Mouse (Mus musculus) 416B (cell line): ENCODE results near the gene Mtus2.
"Not testable (repeated sequence)": the region's sequence is repeated elsewhere in the genome, so short reads cannot be mapped to it uniquely, and the experiment has no call there.

Source experiments
- DNase-seq: peaks from one replicate; pipeline ENCODE4 v3.0.0; 2011; ENCODE audit warnings: low read depth

Gene Mtus2

DNA sequence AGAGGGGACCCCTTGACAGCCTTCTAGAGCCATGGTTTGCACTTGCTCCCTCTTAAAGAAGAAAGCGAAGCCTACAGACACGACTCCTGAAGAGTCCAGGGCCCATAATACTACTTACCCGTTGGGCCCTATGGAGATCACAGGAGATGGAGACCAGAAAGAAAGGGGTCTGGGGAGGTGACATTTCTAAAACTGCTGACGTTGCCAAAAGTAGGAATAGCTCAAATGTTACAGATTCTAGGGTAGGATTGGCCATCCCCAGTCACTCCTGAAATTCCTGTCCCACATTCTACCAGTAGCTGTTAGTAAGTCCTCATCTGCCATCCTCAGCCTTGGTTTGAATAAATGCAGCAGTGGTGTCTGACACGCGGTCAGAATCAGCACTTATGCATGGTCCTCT, 325.0 kb downstream of the Mtus2 start:
- DNase-seq, result no peak

- no peak for DNase-seq
These were observed 325.5 kb downstream of the Mtus2 start for GRCm38 (mm10) chr5:148282631-148283030.

DNA sequence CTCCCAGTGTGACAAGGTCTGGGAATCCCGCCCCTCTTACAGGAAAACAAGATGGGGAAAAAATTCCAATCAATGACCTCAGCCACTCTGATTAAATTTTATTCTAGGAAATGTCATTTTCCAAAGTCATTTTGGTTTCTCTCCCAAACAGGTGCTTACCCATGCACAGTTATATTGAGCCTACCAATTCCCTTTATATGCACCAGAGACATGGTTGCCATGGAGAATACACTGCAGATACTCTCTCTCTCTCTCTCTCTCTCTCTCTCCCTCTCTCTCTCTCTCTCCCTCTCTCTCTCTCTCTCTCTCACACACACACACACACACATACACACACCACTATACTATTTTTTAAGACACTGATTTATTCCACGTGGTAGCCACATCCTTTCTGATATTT, 326.1 kb downstream of the Mtus2 start:
- no peak for DNase-seq

- DNase-seq, result no peak
These were observed 326.5 kb downstream of the Mtus2 start for GRCm38 (mm10) chr5:148283584-148283983.

DNA sequence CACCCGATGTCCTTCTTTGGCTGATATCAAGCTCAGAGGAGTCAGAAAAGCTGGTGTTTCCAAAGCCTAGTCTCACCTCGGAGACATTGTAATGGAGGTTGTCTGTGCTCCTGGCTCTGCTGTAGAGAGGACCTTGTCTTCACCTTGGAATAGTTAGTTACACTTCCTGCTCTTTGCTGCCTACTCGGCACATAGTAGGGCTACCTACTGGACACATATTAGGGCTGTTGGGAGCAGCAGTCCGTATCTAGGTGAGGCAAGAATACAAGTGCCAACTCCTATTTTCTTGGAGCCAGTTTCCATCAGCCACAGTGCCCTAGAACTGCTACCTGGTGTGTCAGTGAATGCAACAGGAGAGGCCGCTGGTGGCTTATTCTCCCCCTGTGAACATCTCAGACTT, 330.4 kb downstream of the Mtus2 start:
- no peak for DNase-seq

GRCm38 (mm10) chr5:148288804-148289203, 331.7 kb downstream of the Mtus2 start:
- no peak for DNase-seq

DNA sequence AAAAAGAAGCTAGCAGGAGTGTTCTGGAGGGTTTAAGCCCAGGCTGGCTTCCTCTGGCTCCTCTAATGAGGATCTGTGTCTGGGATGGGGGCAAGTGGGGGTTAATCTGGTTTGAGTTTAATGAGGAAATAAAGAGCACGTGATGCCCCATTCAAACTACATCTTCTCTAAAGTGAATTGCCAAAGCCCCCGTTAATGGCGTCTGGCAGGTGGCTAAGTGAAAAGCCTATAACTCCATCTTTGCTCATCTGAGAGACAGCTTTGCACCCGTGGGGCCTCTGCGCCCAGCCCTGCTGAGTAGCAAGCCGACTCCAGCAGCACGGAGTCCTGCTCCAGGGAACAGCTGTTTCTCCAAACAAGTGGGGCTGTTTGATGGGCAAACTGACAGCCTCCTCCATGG, 332.8 kb downstream of the Mtus2 start:
- no peak for DNase-seq

- DNase-seq, result no peak
These were observed 335.7 kb downstream of the Mtus2 start for GRCm38 (mm10) chr5:148292862-148293261.

GRCm38 (mm10) chr5:148293346-148293745, 336.2 kb downstream of the Mtus2 start:
- DNase-seq, result peak; percentile 23

DNA sequence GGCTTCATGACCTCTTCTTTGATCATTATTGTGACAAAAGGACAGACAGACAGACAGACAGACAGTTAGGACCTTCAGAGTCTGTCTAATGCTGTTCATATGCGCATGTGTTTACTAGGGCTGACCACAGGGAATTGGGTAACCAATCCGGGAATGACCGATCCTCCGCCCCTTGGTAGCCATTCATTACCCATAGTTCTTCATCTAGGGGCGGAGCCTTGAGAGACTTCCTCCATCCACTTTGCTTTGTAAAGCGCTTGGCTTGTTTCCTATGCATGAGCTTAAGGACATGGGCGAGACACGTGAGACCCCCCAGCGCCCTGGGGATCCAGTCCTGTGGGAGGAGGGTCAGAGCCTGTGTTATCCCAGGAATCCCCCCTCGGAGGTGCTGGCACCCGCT, 345.8 kb downstream of the Mtus2 start:
- no peak for DNase-seq

- no peak for DNase-seq
These were observed 347.0 kb downstream of the Mtus2 start for GRCm38 (mm10) chr5:148304112-148304511.

GRCm38 (mm10) chr5:148310790-148311189, 353.7 kb downstream of the Mtus2 start:
- DNase-seq, result peak; percentile 91

GRCm38 (mm10) chr5:148312443-148312842, 355.3 kb downstream of the Mtus2 start:
- DNase-seq, result peak; percentile 38

GRCm38 (mm10) chr5:148314931-148315330, 357.8 kb downstream of the Mtus2 start:
- no peak for DNase-seq

DNA sequence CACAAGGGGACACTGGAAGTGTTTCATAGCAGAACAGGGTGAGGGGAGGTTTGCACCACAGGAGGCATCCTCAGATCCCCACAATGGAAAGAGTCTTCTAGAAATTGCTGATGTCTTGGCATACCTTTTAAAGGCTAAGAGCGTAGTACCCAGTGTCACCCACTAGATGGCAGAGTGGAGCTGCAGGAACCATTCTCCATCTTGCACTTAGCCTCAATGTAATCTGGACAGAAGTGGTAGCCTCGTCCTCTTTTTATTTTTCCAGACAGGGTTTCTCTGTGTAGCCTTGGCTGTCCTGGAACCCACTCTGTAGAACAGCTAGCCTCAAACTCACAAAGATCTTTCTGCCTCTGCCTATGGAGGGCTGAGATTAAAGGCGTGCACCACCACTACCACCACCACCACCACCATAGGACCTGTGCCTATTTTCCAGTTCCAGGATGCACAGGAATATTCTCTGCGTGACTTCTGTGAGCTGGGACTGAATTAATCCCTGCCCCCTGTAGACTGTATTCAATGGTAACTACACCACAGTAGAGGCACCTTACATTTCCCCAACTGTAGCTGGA, 368.3 kb downstream of the Mtus2 start:
- peak; percentile 71 for DNase-seq

GRCm38 (mm10) chr5:148326295-148326694, 369.2 kb downstream of the Mtus2 start:
- not testable (repeated sequence) for DNase-seq

DNA sequence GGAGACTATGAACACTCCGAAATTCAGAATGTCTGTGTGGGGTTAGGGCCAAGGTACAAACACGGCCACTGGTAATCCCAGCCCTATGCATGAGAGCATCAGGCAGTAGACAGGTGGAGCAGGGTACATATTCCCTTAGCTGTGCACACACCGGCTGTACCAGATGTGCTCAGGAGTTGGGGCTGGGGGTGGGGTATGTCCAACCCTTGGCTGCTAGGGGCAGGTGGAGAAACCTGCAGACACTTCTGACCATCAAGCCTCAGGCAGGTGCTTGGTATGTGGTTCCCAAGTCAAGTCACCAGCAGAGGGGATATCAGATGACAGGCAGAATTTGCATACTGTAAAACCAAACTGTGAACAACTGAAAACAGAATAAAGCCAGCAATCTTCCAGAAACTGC, 371.9 kb downstream of the Mtus2 start:
- no peak for DNase-seq

DNA sequence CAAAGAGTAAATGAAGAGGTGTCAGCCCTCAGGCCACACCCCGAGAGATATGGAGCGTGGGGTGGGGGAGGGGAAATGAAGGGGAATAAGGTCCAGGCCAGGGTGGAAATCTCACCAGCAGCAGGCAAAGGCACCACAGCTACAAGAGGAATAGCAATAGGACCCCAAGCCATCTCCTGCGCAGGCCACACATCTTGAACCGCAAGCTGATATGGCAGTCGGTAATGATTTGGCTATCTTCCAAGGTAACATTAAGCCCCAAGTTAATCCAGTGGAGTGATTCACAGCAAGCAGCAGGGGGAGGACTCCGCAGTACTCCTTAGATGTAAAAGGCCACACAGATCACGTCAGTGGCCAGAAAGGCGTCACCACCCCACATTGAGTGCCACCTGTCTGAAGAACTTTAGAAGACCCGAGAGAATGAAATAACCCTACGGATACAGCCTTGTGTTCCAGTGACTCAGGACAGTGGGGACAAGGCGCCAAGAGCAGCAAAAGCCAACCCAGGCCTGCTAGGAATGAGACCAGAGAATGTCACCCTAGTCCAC, 374.2 kb downstream of the Mtus2 start:
- no peak for DNase-seq

- DNase-seq, result no peak
These were observed 375.0 kb downstream of the Mtus2 start for GRCm38 (mm10) chr5:148331926-148332621.

- DNase-seq, result peak; percentile 67
These were observed 375.5 kb downstream of the Mtus2 start for GRCm38 (mm10) chr5:148332622-148332974.

GRCm38 (mm10) chr5:148339126-148339525, 382.0 kb downstream of the Mtus2 start:
- DNase-seq, result no peak

- peak; percentile 88 for DNase-seq
These were observed 385.1 kb downstream of the Mtus2 start for GRCm38 (mm10) chr5:148342061-148342741.

DNA sequence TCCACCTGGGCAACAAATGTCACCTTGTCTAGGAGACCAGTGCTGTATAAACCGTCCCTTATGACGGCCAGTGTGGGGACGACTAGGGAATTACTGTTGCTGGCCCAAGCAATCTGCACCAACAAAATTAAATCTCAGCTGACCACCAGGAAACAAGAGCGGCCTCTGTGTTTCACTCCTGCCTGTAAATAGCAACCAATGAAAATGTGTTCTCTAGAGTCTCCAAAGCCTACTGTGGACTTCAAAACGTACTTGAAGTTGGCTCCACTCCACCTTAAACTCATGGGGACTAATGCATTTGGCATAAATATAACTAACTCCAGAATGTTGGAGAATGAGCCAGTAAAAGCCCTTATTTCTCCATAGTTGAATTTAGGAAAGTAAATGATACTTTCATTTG, 387.3 kb downstream of the Mtus2 start:
- no peak for DNase-seq
